ENCODE assay signal across 22 mouse cellular contexts in the genomic region with DNA sequence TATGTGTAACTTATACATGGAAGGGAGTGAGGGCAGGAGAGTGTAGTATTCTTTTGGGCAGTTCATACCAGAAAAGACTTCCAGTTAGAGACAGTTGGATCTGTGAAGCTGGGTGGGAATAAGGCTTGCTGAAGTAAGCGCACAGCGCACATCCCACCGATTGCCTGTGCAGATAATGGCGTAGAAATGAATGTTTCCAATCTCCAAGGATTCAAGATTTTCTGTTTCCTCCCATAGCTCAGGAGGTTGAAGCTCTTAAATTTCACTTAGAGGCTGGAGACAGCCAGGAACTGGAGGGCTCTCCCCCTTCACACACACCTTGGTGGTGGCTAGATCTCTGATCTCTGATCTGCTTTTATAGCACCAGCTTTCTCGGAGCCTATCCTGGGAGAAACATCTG. TPM values are rescaled to one million over a fixed set of nuclear protein-coding genes. Genes with fewer than 3 reads are reported as not detected.
DNase-seq lines count a peak whose midpoint lies in the region; ATAC-seq lines count a peak whose summit lies in the region.
"Had no signal": no experiment of that assay in that cellular context is flagged by ENCODE, and none has a peak within 500 bp of the region (broad histone marks: within the 10 kb centered on the region; RNA-seq: fewer than 3 reads in every experiment).

No protein-coding gene starts in this region.

- H3K4me2 ChIP-seq in hindbrain, embryonic 11.5 days (replicated peaks; ENCODE audit: low read depth, low read length): no peak overlapping the region
- H3K4me2 ChIP-seq in hindbrain, embryonic 13.5 days: no peak overlapping the region
- no peak overlapping the region for H3K4me2 ChIP-seq in midbrain, embryonic 11.5 days
- H3K4me2 ChIP-seq in midbrain, embryonic 15.5 days: no peak overlapping the region
- H3K4me2 ChIP-seq in neural tube, embryonic 11.5 days (ENCODE audit: low read depth): no peak overlapping the region
- H3K4me2 ChIP-seq: embryonic facial prominence, embryonic 13.5 days; embryonic facial prominence, embryonic 15.5 days; forebrain, embryonic 12.5 days had no signal

- peak; percentile 35 for DNase-seq in hindbrain, embryonic 11.5 days (ENCODE audit: low spot score)
- DNase-seq in midbrain, embryonic 11.5 days (ENCODE audit: low spot score, missing footprints): peak; percentile 92
- DNase-seq in neural tube, embryonic 11.5 days (ENCODE audit: low spot score): peak; percentile 17
- no peak for DNase-seq in layer of hippocampus, adult 11-12 months (ENCODE audit: low spot score)
- DNase-seq: adrenal gland, adult 2 months; adrenal gland, postnatal 10 days; adrenal gland, postnatal 25 days; cerebellum, adult 11 months; cerebellum, adult 18-20 months; cerebellum, adult 8-10 months; cerebellum, adult 9-11 months; cerebellum, postnatal 14 days; cerebellum, postnatal 36 days; embryo, embryonic 11 days had no signal

- WGBS in hindbrain, embryonic 11.5 days: 7% methylated on average over 5 of the region's 5 CpGs
- 16% methylated on average over 5 of the region's 5 CpGs for WGBS in hindbrain, embryonic 13.5 days
- WGBS in midbrain, embryonic 11.5 days: 15% methylated on average over 5 of the region's 5 CpGs
- WGBS in midbrain, embryonic 15.5 days: 19% methylated on average over 5 of the region's 5 CpGs
- 10% methylated on average over 5 of the region's 5 CpGs for WGBS in neural tube, embryonic 11.5 days

- no peak overlapping the region for H3K4me3 ChIP-seq in hindbrain, embryonic 11.5 days (ENCODE audit: low read depth, low read length)
- H3K4me3 ChIP-seq in hindbrain, embryonic 13.5 days: no peak overlapping the region
- no peak overlapping the region for H3K4me3 ChIP-seq in midbrain, embryonic 11.5 days (ENCODE audit: low read depth, low read length)
- no peak overlapping the region for H3K4me3 ChIP-seq in midbrain, embryonic 15.5 days
- no peak overlapping the region for H3K4me3 ChIP-seq in neural tube, embryonic 11.5 days (ENCODE audit: low read depth, low read length)
- H3K4me3 ChIP-seq: embryonic facial prominence, embryonic 13.5 days; embryonic facial prominence, embryonic 15.5 days; erythroblast, embryonic 14.5 days; forebrain, embryonic 10.5 days; forebrain, embryonic 12.5 days had no signal

- H3K9ac ChIP-seq in hindbrain, embryonic 11.5 days (ENCODE audit: low read depth, low read length): no peak overlapping the region
- no peak overlapping the region for H3K9ac ChIP-seq in hindbrain, embryonic 13.5 days
- H3K9ac ChIP-seq in midbrain, embryonic 11.5 days (ENCODE audit: low read length): no peak overlapping the region
- no peak overlapping the region for H3K9ac ChIP-seq in midbrain, embryonic 15.5 days
- no peak overlapping the region for H3K9ac ChIP-seq in neural tube, embryonic 11.5 days (ENCODE audit: low read length)
- H3K9ac ChIP-seq: embryonic facial prominence, embryonic 13.5 days; embryonic facial prominence, embryonic 15.5 days; forebrain, embryonic 12.5 days had no signal

- H3K36me3 ChIP-seq in hindbrain, embryonic 11.5 days (ENCODE audit: control insufficient read depth, insufficient read depth, low read length): no peaks in the 10 kb centered on the region
- no peaks in the 10 kb centered on the region for H3K36me3 ChIP-seq in hindbrain, embryonic 13.5 days
- no peaks in the 10 kb centered on the region for H3K36me3 ChIP-seq in midbrain, embryonic 11.5 days (ENCODE audit: control insufficient read depth, insufficient read depth, low read length)
- no peaks in the 10 kb centered on the region for H3K36me3 ChIP-seq in midbrain, embryonic 15.5 days (replicated peaks)
- H3K36me3 ChIP-seq in neural tube, embryonic 11.5 days (ENCODE audit: control insufficient read depth, insufficient read depth, low read length): no peaks in the 10 kb centered on the region
- H3K36me3 ChIP-seq: embryonic facial prominence, embryonic 13.5 days; embryonic facial prominence, embryonic 15.5 days; forebrain, embryonic 10.5 days; forebrain, embryonic 12.5 days had no signal

- ATAC-seq in hindbrain, embryonic 11.5 days (ENCODE audit: low FRiP score): no peak
- no peak for ATAC-seq in hindbrain, embryonic 13.5 days (ENCODE audit: low FRiP score)
- ATAC-seq in midbrain, embryonic 11.5 days (ENCODE audit: low FRiP score): no peak
- ATAC-seq in midbrain, embryonic 15.5 days (replicated peaks): no peak
- no peak for ATAC-seq in neural tube, embryonic 11.5 days (ENCODE audit: insufficient read depth, low FRiP score, low TSS enrichment)
- ATAC-seq: forebrain, embryonic 14.5 days had no signal

- H3K4me1 ChIP-seq in hindbrain, embryonic 11.5 days (replicated peaks; ENCODE audit: control insufficient read depth, insufficient read depth, low read length): peaks cover 3% of the 10 kb centered on the region; the same call in 1 of the 2 replicates
- peaks cover 15% of the 10 kb centered on the region for H3K4me1 ChIP-seq in hindbrain, embryonic 13.5 days (replicated peaks)
- peaks cover 17% of the 10 kb centered on the region for H3K4me1 ChIP-seq in midbrain, embryonic 11.5 days (ENCODE audit: control insufficient read depth, insufficient read depth, low read length)
- peaks cover 15% of the 10 kb centered on the region for H3K4me1 ChIP-seq in midbrain, embryonic 15.5 days
- H3K4me1 ChIP-seq in neural tube, embryonic 11.5 days (ENCODE audit: control insufficient read depth, insufficient read depth, low read length): peaks cover 12% of the 10 kb centered on the region

- H3K27ac ChIP-seq in hindbrain, embryonic 11.5 days (ENCODE audit: low read depth, low read length): no peak overlapping the region
- no peak overlapping the region for H3K27ac ChIP-seq in hindbrain, embryonic 13.5 days
- no peak overlapping the region for H3K27ac ChIP-seq in midbrain, embryonic 11.5 days (ENCODE audit: low read depth, low read length)
- H3K27ac ChIP-seq in midbrain, embryonic 15.5 days: no peak overlapping the region
- H3K27ac ChIP-seq in neural tube, embryonic 11.5 days (ENCODE audit: low read depth, low read length): no peak overlapping the region
- H3K27ac ChIP-seq: embryonic facial prominence, embryonic 13.5 days; embryonic facial prominence, embryonic 15.5 days; forebrain, embryonic 10.5 days; forebrain, embryonic 12.5 days had no signal

- peaks cover 95% of the 10 kb centered on the region for H3K27me3 ChIP-seq in hindbrain, embryonic 11.5 days (ENCODE audit: control insufficient read depth, insufficient read depth, low read length)
- peaks cover 96% of the 10 kb centered on the region for H3K27me3 ChIP-seq in hindbrain, embryonic 13.5 days
- H3K27me3 ChIP-seq in midbrain, embryonic 11.5 days (ENCODE audit: control insufficient read depth, insufficient read depth, low read length): peaks cover 97% of the 10 kb centered on the region
- H3K27me3 ChIP-seq in midbrain, embryonic 15.5 days (replicated peaks): peaks cover 87% of the 10 kb centered on the region
- peaks cover 94% of the 10 kb centered on the region for H3K27me3 ChIP-seq in neural tube, embryonic 11.5 days (ENCODE audit: control insufficient read depth, insufficient read depth, low read length)

- H3K9me3 ChIP-seq in hindbrain, embryonic 11.5 days (ENCODE audit: control insufficient read depth, low read length): no peaks in the 10 kb centered on the region
- no peaks in the 10 kb centered on the region for H3K9me3 ChIP-seq in hindbrain, embryonic 13.5 days
- no peaks in the 10 kb centered on the region for H3K9me3 ChIP-seq in midbrain, embryonic 11.5 days (ENCODE audit: control insufficient read depth, low read length)
- H3K9me3 ChIP-seq in midbrain, embryonic 15.5 days: no peaks in the 10 kb centered on the region
- H3K9me3 ChIP-seq in neural tube, embryonic 11.5 days (ENCODE audit: control insufficient read depth, low read length): no peaks in the 10 kb centered on the region
- H3K9me3 ChIP-seq: embryonic facial prominence, embryonic 13.5 days; embryonic facial prominence, embryonic 15.5 days; forebrain, embryonic 10.5 days; forebrain, embryonic 12.5 days had no signal

RNA-seq across cellular contexts. Expression of gene Sim2, which starts 3.1 kb away (rescaled TPM):
- 0.35 and 0.39 TPM in 2 replicates for polyA plus RNA-seq in hindbrain, embryonic 11.5 days (2014; fragmentation: Nextera tagmentation; extraction: Ambion mirVana)
- 0.08 TPM in 1 of 2 replicates, not detected in the other for polyA plus RNA-seq in hindbrain, embryonic 13.5 days (2015; fragmentation: Nextera tagmentation; extraction: Ambion mirVana)
- polyA plus RNA-seq in midbrain, embryonic 11.5 days (2014; fragmentation: Nextera tagmentation; extraction: Ambion mirVana): 1.8 and 2.3 TPM in 2 replicates
- polyA plus RNA-seq in midbrain, embryonic 15.5 days (2015; fragmentation: Nextera tagmentation; extraction: Ambion mirVana): 0.06 and 0.25 TPM in 2 replicates
- polyA plus RNA-seq in neural tube, embryonic 11.5 days (2014; fragmentation: Nextera tagmentation; extraction: Ambion mirVana): 0.16 and 0.35 TPM in 2 replicates
- polyA plus RNA-seq: adrenal gland, adult 2 months; erythroblast, embryonic 14.5 days had no signal
